Mouse (Mus musculus) heart, embryonic 15.5 days (tissue): ENCODE data around the gene Dnajc3. TPM values are rescaled to one million over a fixed set of nuclear protein-coding genes. Genes with fewer than 3 reads are reported as not detected.

Experiments used
- ATAC-seq: fragments of 200-750 bp; cut with Nextera tagmentation; replicated peaks from 2 replicates; pipeline ENCODE4 v1.8.0; 2017; ENCODE audit warnings: low read depth, moderate TSS enrichment; ENCODE audit not compliant: insufficient number of reproducible peaks, insufficient read depth, low FRiP score
- H3K27ac ChIP-seq: fragments of 300-500 bp; sonication (generic); 2 replicates; pipeline ENCODE4 v1.5.1; 2015; ENCODE audit warnings: mild to moderate bottlenecking, inconsistent platforms
- H3K27me3 ChIP-seq: fragments of 300-500 bp; sonication (generic); 2 replicates; pipeline ENCODE4 v1.6.1; 2015; ENCODE audit warnings: inconsistent platforms
- H3K36me3 ChIP-seq: fragments of 300-500 bp; sonication (generic); 2 replicates; pipeline ENCODE4 v1.6.1; 2015; ENCODE audit warnings: mild to moderate bottlenecking, inconsistent platforms
- H3K4me1 ChIP-seq: fragments of 300-500 bp; sonication (generic); replicated peaks from 2 replicates; pipeline ENCODE4 v1.6.1; 2015; ENCODE audit warnings: inconsistent platforms
- H3K4me2 ChIP-seq: fragments of 300-500 bp; sonication (generic); 2 replicates; pipeline ENCODE4 v1.6.1; 2015; ENCODE audit warnings: inconsistent platforms, mild to moderate bottlenecking, moderate library complexity
- H3K4me3 ChIP-seq: fragments of 300-500 bp; sonication (generic); 2 replicates; pipeline ENCODE4 v1.5.1; 2015; ENCODE audit warnings: mild to moderate bottlenecking, inconsistent platforms
- H3K9ac ChIP-seq: fragments of 300-500 bp; sonication (generic); 2 replicates; pipeline ENCODE4 v1.6.1; 2015; ENCODE audit warnings: mild to moderate bottlenecking, inconsistent platforms
- H3K9me3 ChIP-seq: fragments of 300-500 bp; sonication (generic); replicated peaks from 2 replicates; pipeline ENCODE4 v1.6.1; 2016; ENCODE audit warnings: inconsistent platforms
- WGBS: fragments of 180-500 bp; shearing (Covaris S2); methylation state at CpG from one replicate; pipeline ENCODE4 v1.1.7; 2015; ENCODE audit warnings: mixed read lengths; 5-methylcytosine and 5-hydroxymethylcytosine counted together
- polyA plus RNA-seq: library from polyadenylated mRNA; unstranded; fragments of >200 nt; fragmentation: Nextera tagmentation; extraction: Ambion mirVana; gene quantifications from 2 replicates; pipeline ENCODE4 v1.2.1, GENCODE M21; 2015

The Dnajc3 gene
- polyA plus RNA-seq, 1 experiment from 2014 or later: 24.9 TPM

DNA sequence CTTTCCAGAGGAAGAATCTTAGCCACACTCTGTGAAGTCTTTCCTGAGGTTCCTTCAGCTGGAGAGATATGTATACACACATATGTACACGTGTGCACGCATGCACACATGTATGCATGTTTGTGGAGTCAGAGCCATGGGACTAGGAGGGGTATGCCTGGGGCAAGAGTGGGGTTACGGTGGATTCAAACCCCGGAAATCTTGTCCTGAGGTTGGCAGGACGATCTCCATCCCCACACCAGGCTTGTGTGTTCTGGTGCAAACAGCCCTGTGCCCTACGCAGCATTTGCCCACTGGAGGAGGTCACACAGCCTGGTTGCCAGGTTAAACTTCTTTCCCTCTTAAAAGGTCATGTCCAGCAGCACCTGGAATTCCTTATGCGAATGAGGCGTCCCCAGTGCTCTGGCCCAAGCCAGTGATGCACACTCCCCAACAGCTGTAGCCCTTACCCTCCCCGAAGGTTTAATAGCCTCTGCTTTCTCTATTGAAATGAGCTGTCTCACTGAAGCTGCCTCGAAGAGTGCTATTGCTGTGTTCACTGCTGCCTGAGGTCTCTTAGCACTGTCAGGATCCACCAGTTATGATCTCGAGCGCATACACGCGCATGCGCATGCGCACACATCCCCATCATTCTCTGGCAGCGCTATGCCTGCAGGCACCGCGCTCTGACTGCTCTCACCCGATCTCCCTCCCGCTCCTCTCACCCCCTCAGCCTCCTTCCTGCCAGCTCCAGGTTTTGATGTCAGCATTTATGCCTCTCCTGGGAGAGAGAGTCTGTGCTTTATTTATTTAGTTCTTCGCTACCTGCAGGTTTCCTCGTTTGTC is 75.0 kb downstream of the Dnajc3 start:
- ATAC-seq: no peak; the same call in 1 of the 2 replicates

DNA sequence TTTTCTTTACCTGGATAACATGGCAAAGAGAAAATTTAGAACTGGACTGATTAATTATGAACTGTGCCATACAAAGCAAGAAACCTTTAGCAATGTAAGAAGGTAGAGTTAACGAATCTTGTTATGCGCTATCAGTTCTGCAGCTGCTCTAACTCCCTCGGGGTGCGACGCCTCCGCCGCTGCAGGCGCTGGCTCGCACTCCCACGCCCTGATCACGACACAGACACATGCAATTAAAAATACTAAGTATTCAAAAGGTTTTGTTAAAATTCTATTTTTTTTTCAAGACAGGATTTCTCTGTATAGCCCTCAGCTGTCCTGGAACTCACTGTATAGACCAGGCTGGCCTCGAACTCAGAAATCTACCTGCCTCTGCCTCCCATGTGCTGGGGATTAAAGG is 75.8 kb downstream of the Dnajc3 start:
- Histone ChIP-seq H3K4me2 (no peak overlapping the region), H3K36me3 (no peaks in the 10 kb centered on the region), H3K4me1 (no peaks in the 10 kb centered on the region), H3K27ac (no peak overlapping the region), H3K9ac (no peak overlapping the region), H3K4me3 (no peak overlapping the region), H3K9me3 (no peaks in the 10 kb centered on the region), H3K27me3 (no peaks in the 10 kb centered on the region)
- ATAC-seq: no peak
- 71% methylated on average over 12 of the region's 12 CpGs for WGBS

More for the DNA sequence above, 75.0 kb downstream of the Dnajc3 start:
- no peak overlapping the region for H3K9ac ChIP-seq
- H3K27ac ChIP-seq: no peak overlapping the region
- 70% methylated on average over 23 of the region's 23 CpGs for WGBS
- no peaks in the 10 kb centered on the region for H3K27me3 ChIP-seq
- no peak overlapping the region for H3K4me3 ChIP-seq
- peaks cover 4% of the 10 kb centered on the region; the same call in 1 of the 2 replicates for H3K4me1 ChIP-seq
- no peaks in the 10 kb centered on the region for H3K9me3 ChIP-seq
- H3K36me3 ChIP-seq: no peaks in the 10 kb centered on the region
- peak overlapping the region; percentile 19 for H3K4me2 ChIP-seq

DNA sequence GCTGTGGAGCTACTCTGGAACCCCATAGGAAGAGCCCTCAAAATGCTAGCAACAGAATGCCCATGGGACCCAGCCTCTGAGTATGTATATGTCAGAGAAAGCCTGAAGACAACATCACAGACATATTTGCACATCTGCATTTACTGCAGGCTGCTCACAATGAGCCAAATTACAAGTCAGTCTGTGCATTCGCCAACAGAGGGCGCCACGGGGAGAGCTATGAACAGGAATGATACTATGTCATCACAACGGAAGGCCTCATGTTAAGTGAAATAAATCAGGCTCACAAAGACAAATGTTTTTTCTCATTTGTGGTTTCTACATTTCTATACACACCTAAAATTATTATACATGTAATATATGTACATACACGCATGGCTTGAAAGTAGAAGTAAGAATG is 88.1 kb downstream of the Dnajc3 start:
- Histone ChIP-seq H3K9ac (no peak overlapping the region), H3K27me3 (no peaks in the 10 kb centered on the region), H3K4me1 (no peaks in the 10 kb centered on the region), H3K9me3 (no peaks in the 10 kb centered on the region), H3K27ac (no peak overlapping the region), H3K4me2 (no peak overlapping the region), H3K4me3 (no peak overlapping the region), H3K36me3 (peaks cover 7% of the 10 kb centered on the region; the same call in 1 of the 2 replicates)
- WGBS: 63% methylated on average over 5 of the region's 5 CpGs
- no peak for ATAC-seq

DNA sequence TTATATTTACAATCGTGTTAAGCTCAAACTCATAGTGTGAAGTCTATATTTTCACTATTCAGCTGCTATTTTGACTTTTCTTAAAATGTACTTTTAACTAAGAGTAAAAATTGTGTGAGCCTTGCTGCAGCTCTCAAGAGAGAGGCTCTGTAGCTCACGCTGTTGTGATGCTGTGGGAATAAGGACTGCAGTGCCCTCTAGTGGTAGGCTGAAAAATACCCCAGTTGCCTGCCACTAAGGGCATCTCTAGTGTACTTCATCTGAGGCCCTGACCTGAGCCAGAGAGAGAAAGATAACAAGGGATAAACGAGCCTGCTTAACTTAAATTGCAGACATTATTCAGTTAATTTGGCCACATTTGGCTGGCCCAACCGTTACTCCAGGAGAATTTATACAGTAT is 89.4 kb downstream of the Dnajc3 start:
- no peak overlapping the region for H3K9ac ChIP-seq
- 41% methylated on average over 4 of the region's 4 CpGs for WGBS
- H3K4me2 ChIP-seq: no peak overlapping the region
- no peak overlapping the region for H3K27ac ChIP-seq
- peaks cover 15% of the 10 kb centered on the region; the same call in 1 of the 2 replicates for H3K36me3 ChIP-seq
- no peaks in the 10 kb centered on the region for H3K4me1 ChIP-seq
- no peaks in the 10 kb centered on the region for H3K9me3 ChIP-seq
- ATAC-seq: no peak
- no peak overlapping the region for H3K4me3 ChIP-seq
- no peaks in the 10 kb centered on the region for H3K27me3 ChIP-seq

DNA sequence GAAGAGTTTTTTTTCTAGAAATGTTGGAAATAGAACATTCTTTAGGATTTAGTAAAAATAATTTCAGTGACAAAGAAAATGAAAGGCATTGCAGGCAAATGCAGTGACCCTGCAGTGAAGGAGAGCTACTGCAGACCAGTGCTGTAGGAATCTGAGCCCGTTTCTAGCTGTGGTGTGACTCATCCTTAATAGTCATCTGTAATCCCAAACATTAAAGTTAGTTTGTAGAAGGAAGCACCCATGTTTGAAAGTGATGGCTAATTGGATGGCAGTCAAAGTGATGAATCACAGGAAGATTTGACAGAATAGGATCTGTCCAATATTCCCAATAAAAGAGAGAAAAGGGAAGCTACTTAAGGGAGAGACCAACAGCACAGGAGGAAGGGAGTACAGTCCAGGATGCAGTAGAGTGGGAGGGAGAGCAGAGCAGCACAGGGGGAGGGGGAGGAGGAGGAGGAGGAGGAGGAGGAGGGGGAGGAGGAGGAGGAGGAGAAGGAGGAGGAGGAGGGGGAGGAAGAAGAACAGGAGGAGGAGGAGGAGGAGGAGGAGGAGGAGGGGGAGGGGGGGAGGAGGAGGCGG is 90.0 kb downstream of the Dnajc3 start:
- no peak overlapping the region for H3K4me3 ChIP-seq
- no peaks in the 10 kb centered on the region for H3K4me1 ChIP-seq
- no peak for ATAC-seq
- no peak overlapping the region for H3K9ac ChIP-seq
- peaks cover 15% of the 10 kb centered on the region; the same call in 1 of the 2 replicates for H3K36me3 ChIP-seq
- 60% methylated on average over 2 of the region's 2 CpGs for WGBS
- no peaks in the 10 kb centered on the region for H3K27me3 ChIP-seq
- no peaks in the 10 kb centered on the region for H3K9me3 ChIP-seq
- no peak overlapping the region for H3K27ac ChIP-seq
- H3K4me2 ChIP-seq: no peak overlapping the region

Other genes with a start within 250 kb of the Dnajc3 start
- gene Abcc4, start 231.8 kb upstream of the Dnajc3 start, polyA plus RNA-seq: 1.6 and 2.2 TPM in 2 replicates
- gene Cldn10, start 150.1 kb upstream of the Dnajc3 start, polyA plus RNA-seq: 2.6 and 3.5 TPM in 2 replicates
- gene Dzip1, start 12.5 kb upstream of the Dnajc3 start, polyA plus RNA-seq: 4.8 and 7.7 TPM in 2 replicates
- gene Uggt2, start 161.5 kb downstream of the Dnajc3 start, polyA plus RNA-seq: 7.4 and 8.1 TPM in 2 replicates
- gene Hs6st3, start 200.4 kb downstream of the Dnajc3 start, polyA plus RNA-seq: 0.08 and 0.18 TPM in 2 replicates